Mouse (Mus musculus): ENCODE measurements at regions not wholly inside any gene's neighbourhood (a gene's known extent, or its start where the extent isn't known, plus 50 kb on each side); places are given as distances from the start of the nearest gene placed in this dataset.

DNA sequence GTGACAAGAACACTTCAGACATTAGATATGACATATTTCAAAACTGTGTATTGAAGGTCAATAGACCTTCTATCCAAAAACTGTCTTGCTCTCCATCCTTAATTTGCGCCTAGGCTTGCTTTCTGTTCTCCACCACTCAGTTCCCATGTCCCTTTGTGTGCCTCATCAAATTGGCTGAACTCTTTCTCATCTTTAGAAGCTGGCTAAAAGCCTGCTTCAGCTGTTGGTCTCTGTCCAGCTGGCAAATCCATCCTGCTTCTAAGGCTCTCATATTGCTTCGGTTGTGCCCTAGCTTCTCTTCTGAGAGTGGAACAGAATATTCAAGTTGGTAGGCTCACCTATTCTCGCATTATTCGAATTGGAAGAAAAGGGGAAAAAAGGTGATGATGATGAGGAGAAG is 322.6 kb upstream of the Klf12 start:
- ATAC-seq, result no peak

DNA sequence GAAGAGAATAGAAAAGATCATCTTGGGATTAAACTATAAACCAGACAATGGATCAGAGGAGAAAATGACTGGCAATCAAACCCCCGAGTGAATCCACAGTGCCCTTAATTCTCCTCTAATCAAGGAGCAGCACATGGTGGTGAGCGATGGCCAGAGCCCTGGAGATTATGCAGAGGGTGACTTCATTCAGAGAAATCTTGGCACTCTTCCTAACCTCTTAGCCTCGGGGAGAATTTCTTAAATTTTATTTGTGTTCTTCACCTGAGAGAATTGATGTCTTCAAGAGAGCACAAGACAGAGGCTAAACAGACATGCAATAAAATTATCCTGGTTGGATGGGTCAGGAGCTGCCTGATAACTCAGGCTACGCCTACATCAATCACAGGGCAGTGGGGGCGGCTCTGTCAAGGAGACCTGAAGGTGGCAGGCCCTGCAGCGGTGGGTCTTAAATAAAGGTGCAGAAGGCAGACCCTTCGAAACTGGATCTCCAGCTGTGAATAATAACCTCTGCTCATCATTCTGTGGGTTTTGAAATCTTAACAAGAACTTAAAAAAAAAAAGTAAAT is 316.5 kb upstream of the Klf12 start:
- no peak for ATAC-seq

DNA sequence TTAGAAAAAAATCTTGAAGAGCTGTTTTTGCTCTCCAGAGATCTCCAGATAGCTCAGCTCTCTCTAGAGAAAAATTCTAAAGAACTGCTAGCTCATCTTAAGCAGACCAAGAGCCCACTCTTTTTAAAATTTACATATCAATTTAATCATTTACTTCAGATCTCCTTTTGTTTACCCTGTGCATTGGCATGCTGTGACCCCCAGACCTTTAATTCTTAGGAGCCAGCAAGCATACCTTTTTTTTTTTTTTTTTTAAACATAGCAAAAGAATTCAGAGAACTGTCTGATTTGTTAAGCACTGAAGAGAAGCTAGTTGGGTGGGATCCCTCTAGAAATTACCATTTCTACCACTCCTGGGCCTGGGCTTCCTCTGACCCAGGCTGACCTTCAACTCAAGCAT is 285.5 kb upstream of the Klf12 start:
- ATAC-seq, result no peak

DNA sequence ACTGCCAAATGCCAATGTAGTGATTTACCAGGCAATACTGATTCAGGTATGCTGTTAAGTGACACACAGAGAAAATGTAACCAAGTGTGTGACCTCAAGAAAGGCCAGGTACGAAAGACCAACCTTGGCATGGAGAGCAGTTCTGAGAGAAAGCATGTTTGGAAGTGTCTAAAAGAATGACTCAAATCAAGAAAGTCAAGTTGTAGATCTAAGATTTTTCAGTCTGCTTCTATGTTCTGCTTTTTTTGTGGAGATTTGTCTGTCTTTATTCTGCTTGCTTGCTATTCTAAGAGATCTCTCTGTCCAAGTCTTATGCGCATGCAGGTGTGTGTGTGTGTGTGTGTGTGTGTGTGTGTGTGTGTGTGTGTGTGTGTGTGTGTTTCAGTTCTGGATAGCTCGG is 277.4 kb upstream of the Klf12 start:
- no peak for ATAC-seq

GRCm38 (mm10) chr14:100558378-100558777 is 273.9 kb upstream of the Klf12 start:
- no peak for ATAC-seq

DNA sequence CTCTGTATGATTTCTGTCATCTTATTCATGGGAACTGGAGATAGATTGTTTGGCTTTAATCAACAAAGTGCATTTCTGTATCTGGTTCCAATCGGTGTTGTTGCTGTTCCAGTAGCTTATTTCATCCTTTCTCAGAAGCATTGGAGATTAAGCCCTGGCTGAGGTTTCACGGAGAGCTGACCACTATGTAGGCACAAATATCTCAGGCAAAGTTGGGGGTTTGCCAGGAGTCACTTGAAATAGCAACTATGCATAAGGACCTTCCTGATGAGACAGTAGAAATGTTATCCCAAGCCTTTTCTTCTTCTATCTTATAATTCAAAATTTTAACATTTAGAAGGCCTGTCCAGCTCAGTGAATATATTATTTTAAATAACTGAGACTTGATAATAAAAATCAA is 268.0 kb upstream of the Klf12 start:
- no peak for ATAC-seq

GRCm38 (mm10) chr14:100550266-100550665 is 265.8 kb upstream of the Klf12 start:
- no peak for ATAC-seq

GRCm38 (mm10) chr14:100530217-100530616 is 245.7 kb upstream of the Klf12 start:
- ATAC-seq, result no peak

DNA sequence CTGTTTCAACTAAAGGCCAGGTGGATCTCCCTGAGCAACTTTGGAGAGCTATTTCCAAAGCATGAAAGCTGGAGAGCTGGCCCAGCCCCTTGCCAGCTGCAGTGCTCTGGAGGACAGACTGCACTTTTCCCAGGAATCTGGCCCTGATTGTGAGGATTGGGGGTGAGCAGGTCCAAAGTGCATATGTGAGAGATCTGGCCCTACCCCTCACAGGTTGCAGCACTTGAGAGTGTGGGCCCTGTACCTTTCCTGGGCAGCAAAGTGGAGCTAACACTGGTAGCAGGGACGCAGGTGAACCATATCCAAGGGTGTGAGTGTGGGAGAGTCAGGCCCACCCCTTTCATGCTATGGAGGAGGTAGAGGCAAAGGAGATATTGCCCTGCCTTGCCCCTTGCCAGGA is 245.3 kb upstream of the Klf12 start:
- ATAC-seq, result no peak

- ATAC-seq, result no peak
Observed at GRCm38 (mm10) chr14:100509396-100509795, 224.9 kb upstream of the Klf12 start.

- no peak for ATAC-seq
Observed at GRCm38 (mm10) chr14:100508087-100508486, 223.6 kb upstream of the Klf12 start.

DNA sequence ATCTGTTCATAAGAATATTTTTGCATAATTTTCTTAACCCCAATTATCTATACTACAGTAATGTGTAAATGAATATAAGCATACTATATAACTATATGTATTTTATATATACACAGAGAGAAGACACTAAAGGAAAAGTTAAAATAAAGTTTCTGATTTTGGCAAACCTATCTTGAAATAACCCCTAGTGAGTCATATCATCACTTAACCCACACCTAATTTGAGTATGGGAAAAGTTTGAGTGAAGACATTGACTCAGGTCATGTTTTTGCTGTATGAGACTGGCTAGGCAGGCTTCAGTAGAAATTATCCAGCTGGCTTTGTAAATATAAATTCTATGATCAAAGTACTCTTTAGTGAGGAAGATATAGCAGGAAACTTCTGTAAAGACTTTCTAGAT is 223.1 kb upstream of the Klf12 start:
- no peak for ATAC-seq

- no peak for ATAC-seq
Observed at GRCm38 (mm10) chr14:100488837-100489236, 204.4 kb upstream of the Klf12 start.

DNA sequence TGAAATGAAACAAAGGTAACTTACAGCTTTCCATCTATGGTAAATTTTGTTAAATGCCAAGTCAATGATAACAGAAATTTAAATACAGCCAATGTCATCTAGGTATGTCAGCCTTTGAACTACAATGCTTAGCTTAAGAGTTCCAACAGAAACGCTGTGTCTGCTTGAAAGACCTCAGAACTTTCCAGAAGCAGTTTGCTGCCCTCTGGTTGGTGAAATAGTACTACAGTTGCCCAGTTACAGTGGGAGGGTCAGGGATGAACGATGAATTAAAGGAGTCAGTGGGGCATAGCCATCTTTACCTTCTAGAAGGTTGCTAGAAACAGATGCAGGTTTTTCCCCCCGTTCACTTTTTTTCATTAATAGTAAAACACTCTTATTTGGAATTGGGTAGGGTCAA is 201.0 kb upstream of the Klf12 start:
- peak; percentile 51 for ATAC-seq

DNA sequence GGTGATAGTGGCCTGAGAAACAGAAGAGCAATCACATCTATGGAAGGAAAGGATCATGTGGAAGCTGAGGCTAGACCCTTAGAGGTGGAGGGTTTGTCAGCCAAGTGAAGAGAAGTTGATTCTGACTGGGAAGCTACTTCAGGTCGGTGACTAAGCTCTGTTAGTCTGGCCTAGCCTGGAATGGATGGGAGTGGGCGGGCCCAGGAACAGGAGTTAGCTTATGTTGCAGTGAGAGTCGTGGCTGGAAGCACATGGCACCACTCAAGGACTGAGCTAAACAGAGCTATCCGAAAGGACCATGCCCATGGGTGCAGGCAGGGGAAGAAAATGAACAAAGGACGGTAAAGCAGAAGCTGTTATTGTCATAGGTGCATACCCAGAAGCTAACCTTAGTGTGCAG is 199.6 kb upstream of the Klf12 start:
- no peak for ATAC-seq

GRCm38 (mm10) chr14:100477595-100478380 is 193.3 kb upstream of the Klf12 start:
- no peak for ATAC-seq

DNA sequence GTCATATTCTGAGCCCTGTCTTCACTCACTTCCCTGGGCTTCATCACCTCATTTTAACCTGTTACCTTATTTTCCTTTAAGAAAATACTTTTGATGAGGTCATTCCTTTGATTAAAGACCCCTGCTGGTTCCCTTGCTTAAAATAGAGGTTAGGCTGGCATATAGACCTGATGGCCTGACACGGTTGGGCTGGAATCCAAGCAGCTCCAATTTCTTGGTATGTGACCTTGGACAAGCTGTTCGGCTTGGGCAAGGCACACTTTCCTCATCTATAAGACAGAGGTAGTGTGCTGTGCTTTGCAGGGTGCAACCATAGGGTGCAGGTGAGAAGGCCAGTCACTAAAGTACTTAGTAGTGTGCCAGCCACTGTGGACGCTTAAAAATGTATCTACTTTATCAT is 183.8 kb upstream of the Klf12 start:
- no peak for ATAC-seq

GRCm38 (mm10) chr14:100462321-100462720 is 177.8 kb upstream of the Klf12 start:
- ATAC-seq, result no peak

DNA sequence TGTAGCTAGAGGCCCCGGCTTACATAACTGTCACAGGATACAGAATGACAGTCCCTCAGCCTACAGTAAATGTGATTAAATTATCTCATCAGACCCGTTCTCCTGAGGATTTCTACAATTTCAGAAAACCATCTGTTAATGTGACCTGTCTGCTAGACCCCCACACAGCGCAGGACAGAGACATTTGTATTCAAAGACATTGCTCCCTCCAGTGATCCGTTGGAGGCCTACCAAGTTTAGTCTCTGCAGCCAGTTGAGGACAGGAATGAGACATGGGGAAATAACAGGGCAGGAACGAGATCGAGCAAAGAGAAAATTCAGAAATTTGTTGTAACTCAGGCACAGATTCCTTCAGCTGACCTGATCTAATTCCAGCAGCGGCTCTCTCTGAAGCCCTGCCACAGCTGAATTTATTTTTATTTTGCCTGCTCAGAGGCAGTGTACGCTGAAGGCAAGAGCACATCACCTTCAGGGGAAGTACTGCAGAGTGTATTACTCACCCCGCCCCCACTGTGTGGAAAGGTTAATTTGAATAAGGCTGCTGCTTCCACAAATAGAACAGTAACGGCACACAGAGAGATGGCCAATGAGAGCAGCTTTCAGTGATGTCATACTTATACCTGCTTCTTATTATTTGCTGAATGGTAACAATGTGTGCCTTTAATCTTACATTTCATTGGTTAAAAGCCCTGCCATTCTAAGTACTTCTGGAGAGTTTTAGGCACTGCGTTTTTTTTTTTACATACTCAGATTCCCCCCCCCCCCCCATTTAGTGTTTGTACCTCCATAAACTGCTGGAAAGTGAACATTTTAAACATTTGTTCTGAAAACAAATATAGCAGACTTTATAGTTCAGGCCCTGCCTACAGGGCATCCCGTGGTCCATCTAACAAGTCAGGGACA is 176.9 kb upstream of the Klf12 start:
- ATAC-seq, result peak; percentile 75

GRCm38 (mm10) chr14:100459601-100460290 is 175.3 kb upstream of the Klf12 start:
- ATAC-seq, result peak; percentile 25

DNA sequence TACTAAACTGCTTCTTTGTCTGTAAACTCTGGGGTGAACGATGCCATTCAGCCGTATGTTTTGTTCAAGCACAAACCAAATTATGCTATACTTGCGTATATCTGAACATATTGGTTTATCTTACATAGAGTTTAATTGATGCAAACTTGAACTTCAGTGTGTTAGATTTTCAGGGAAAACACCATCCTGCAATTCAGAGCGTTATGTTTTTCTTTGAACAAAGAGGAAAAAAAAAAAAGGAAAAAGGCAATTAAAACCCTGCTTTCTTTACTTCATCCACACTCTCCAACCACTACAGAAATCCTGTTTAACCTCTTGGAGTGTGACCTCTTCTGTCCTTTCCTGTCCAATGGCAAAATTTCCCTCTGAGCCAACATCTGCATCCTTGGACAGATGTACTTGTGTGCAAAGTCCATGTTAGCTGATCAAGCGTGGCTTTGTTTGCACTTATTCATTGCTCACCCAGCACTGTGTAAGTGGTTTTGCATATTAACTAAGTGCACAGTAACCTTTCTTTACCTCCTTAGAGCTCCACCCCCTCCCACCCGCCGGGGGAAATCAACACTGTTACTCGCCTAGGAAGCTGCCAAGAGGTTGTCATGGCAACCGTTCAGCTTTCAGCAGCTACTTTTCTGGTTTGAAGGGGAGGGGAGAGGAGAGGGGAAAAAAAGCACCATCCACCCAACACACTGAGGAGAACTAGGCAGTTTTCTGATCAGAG is 174.4 kb upstream of the Klf12 start:
- ATAC-seq, result peak; percentile 70

All from CD4-positive, CD25-positive, alpha-beta regulatory T cell, adult 4 months (primary cell).